Mouse (Mus musculus) right cerebral cortex, postnatal 14 days (tissue): ENCODE data around the gene Cyp21a1.
"Not testable (repeated sequence)": the region's sequence is repeated elsewhere in the genome, so short reads cannot be mapped to it uniquely, and the experiment has no call there.

ENCODE experiments used
- DNase-seq: peaks from one replicate; pipeline ENCODE4 v3.0.0; 2022

Gene Cyp21a1

GRCm38 (mm10) chr17:34803367-34803766, 994 bp downstream of the Cyp21a1 start:
- DNase-seq: not testable (repeated sequence)

- DNase-seq: not testable (repeated sequence)
Measured at GRCm38 (mm10) chr17:34802756-34803155, 1.6 kb downstream of the Cyp21a1 start.

GRCm38 (mm10) chr17:34800781-34801305, 3.5 kb downstream of the Cyp21a1 start:
- DNase-seq: not testable (repeated sequence)

- DNase-seq: no peak
Measured at GRCm38 (mm10) chr17:34799531-34799925, 4.8 kb downstream of the Cyp21a1 start.

GRCm38 (mm10) chr17:34798866-34799530, 5.4 kb downstream of the Cyp21a1 start:
- no peak for DNase-seq

GRCm38 (mm10) chr17:34798071-34798470, 6.3 kb downstream of the Cyp21a1 start:
- not testable (repeated sequence) for DNase-seq

GRCm38 (mm10) chr17:34797211-34797995, 7.0 kb downstream of the Cyp21a1 start:
- DNase-seq: not testable (repeated sequence)

GRCm38 (mm10) chr17:34796311-34797140, 7.8 kb downstream of the Cyp21a1 start:
- no peak for DNase-seq

- DNase-seq: peak; percentile 54
Measured at GRCm38 (mm10) chr17:34795633-34796032, 8.7 kb downstream of the Cyp21a1 start.

- no peak for DNase-seq
Measured at GRCm38 (mm10) chr17:34795016-34795415, 9.3 kb downstream of the Cyp21a1 start.

- no peak for DNase-seq
Measured at GRCm38 (mm10) chr17:34777680-34778325, 26.6 kb downstream of the Cyp21a1 start.

- no peak for DNase-seq
Measured at GRCm38 (mm10) chr17:34761471-34761870, 42.9 kb downstream of the Cyp21a1 start.
